Mouse (Mus musculus): ENCODE data around the gene Hmgb3. TPM values are rescaled to one million over a fixed set of nuclear protein-coding genes. Genes with fewer than 3 reads are reported as not detected.
A peak's percentile ranks its signal among the peaks of the same experiment; 100 is the strongest.

The Hmgb3 gene
- polyA plus RNA-seq, 1 experiment = 57.0 TPM

DNA sequence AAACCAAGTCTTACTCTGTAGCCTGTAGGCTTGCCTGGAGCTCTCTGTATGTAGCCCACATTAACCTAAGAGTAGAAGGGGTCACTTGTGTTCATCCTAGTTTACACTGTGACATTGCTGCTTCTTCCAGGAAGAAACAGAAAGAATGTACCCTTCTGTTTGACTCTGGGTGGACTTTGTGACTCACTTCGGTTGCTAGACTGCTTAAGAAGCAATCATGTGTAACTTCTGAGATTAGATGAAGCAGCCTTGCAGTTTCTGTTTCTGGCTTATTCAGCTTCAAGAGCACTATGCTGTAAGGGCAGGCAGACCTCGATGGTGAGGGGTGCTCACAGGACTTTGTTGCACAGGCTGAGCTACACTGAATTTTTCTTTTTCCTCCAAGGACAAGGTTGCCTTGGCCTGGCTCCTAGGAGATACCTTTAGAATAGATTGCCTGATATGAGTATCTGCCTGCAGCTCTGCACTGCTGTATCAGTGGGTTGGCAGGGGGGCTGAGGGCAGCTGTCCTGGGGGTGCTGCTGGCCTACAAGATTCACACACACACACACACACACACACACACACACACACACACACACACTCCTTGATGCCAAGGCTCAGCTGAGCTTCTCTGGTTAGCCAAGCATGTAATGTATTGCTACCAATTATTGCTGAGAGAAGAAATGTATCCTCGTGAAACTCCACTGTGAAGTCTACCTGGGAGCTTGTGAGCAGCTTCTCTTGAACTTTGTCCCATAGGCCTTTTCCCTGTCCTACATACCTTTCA, 17.6 kb downstream of the Hmgb3 start:
- H3K27ac ChIP-seq (ENCODE audit: insufficient read depth, low read length) = no peak overlapping the region
- H3K4me1 ChIP-seq (ENCODE audit: control insufficient read depth, insufficient read depth, low read length) = no peaks in the 10 kb centered on the region
- no peak for TF ChIP-seq POLR2A (IDR thresholded peaks at IDR 0.05; ENCODE audit: low read depth, low read length)
- TF ChIP-seq CTCF (IDR thresholded peaks at IDR 0.05; ENCODE audit: borderline replicate concordance, insufficient read depth, low read length) = no peak
- no peak overlapping the region for H3K4me3 ChIP-seq (ENCODE audit: insufficient read depth, low read length)

- Histone ChIP-seq H3K4me3 (ENCODE audit: insufficient read depth, low read length) (no peak overlapping the region), H3K4me1 (ENCODE audit: control insufficient read depth, insufficient read depth, low read length) (no peaks in the 10 kb centered on the region), H3K27ac (ENCODE audit: insufficient read depth, low read length) (no peak overlapping the region)
- TF ChIP-seq POLR2A (IDR thresholded peaks at IDR 0.05; ENCODE audit: low read depth, low read length) (no peak), CTCF (IDR thresholded peaks at IDR 0.05; ENCODE audit: borderline replicate concordance, insufficient read depth, low read length) (no peak)
Measured at GRCm38 (mm10) chrX:71575550-71575949, 19.8 kb downstream of the Hmgb3 start.

- Histone ChIP-seq H3K4me1 (ENCODE audit: control insufficient read depth, insufficient read depth, low read length) (no peaks in the 10 kb centered on the region), H3K27ac (ENCODE audit: insufficient read depth, low read length) (no peak overlapping the region), H3K4me3 (ENCODE audit: insufficient read depth, low read length) (no peak overlapping the region)
- TF ChIP-seq CTCF (IDR thresholded peaks at IDR 0.05; ENCODE audit: borderline replicate concordance, insufficient read depth, low read length) = no peak
- TF ChIP-seq POLR2A (IDR thresholded peaks at IDR 0.05; ENCODE audit: low read depth, low read length) = no peak
Measured at GRCm38 (mm10) chrX:71589181-71589580, 33.5 kb downstream of the Hmgb3 start.

DNA sequence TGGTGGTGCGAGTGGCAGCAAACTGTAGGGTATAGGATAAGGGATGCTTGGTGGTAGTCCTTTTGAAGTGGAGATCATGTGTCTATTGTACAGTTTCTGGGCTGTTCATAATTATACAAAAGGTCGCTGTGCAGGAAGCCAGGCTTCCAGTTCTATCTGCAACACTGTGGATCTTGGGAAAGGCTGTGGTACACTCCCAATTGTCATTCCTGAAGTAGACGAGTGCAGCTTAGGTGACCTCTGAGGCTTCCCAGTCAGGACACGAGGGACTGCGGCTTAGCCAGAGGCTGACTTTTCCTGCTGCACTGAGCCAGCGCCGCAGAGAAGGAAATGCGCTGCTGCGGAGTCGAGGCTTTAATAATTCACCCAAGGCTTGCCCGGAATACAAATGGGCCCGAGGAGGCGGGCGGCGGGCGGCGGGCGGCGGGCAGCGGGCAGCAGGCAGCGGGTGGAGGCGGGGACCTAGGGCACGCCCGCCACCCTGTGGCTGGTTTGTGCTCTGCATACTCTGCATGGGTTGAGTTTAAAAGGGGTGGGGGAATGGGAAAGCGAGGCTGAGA, 45.4 kb downstream of the Hmgb3 start:
- Histone ChIP-seq H3K4me3 (ENCODE audit: insufficient read depth, low read length) (no peak overlapping the region), H3K27ac (ENCODE audit: insufficient read depth, low read length) (no peak overlapping the region)

More for the DNA sequence above, 45.4 kb downstream of the Hmgb3 start:
- TF ChIP-seq POLR2A (IDR thresholded peaks at IDR 0.05; ENCODE audit: low read depth, low read length) (no peak), CTCF (IDR thresholded peaks at IDR 0.05; ENCODE audit: borderline replicate concordance, insufficient read depth, low read length) (peak; percentile 43; the same call in 1 of the 2 replicates)
- H3K4me1 ChIP-seq (ENCODE audit: control insufficient read depth, insufficient read depth, low read length) = no peaks in the 10 kb centered on the region

Other genes starting within 250 kb of the Hmgb3 start
- 12.1 and 19.6 TPM in 2 replicates for gene Mtmr1, start 191.2 kb upstream of the Hmgb3 start, polyA plus RNA-seq (2011; ENCODE audit: insufficient read length, low read depth, missing spikeins)
- 38.6 and 39.5 TPM in 2 replicates for gene Cd99l2, start 63.1 kb upstream of the Hmgb3 start, polyA plus RNA-seq (2011; ENCODE audit: insufficient read length, low read depth, missing spikeins)
- not detected in 2 replicates for gene Gpr50, start 107.7 kb downstream of the Hmgb3 start, polyA plus RNA-seq (2011; ENCODE audit: insufficient read length, low read depth, missing spikeins)

Data from embryonic fibroblast, embryonic 13.5 days (primary cell).